Mouse (Mus musculus) erythroblast, embryonic 14.5 days (primary cell): ENCODE measurements around the gene Utp20.

Experiments
- GATA1 ChIP-seq: IDR thresholded peaks from 2 replicates; pipeline ENCODE4 v1.6.1; 2012; ENCODE audit warnings: low read length, inconsistent platforms, mixed read lengths
- TAL1 ChIP-seq: IDR thresholded peaks from 3 replicates; pipeline ENCODE4 v1.6.1; 2012; ENCODE audit warnings: low read length, inconsistent platforms, mixed read lengths

DNA sequence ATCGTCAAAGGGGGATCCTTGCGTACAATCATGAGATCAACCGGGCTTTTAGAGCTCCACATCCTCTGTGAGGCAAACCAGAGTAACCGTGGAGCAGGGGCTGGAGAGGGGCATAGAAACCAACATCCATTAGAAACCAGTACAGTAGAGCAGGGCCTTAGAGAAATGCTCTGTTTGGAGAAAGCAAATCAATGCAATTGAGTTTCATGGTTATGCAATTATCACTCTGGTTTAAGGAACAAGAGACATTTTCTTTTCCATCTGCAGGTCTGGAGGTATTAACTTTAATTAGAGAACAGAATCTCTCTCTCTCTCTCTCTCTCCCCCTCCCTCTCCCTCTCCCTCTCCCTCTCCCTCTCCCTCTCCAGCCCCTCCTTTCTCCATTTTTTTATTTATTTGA lies 111.9 kb downstream of the Utp20 start:
- no peak for TF ChIP-seq GATA1
- no peak for TF ChIP-seq TAL1
